Mouse (Mus musculus): ENCODE measurements at regions not wholly inside any gene's neighbourhood (a gene's known extent, or its start where the extent isn't known, plus 50 kb on each side); places are given as distances from the start of the nearest gene placed in this dataset.

DNA sequence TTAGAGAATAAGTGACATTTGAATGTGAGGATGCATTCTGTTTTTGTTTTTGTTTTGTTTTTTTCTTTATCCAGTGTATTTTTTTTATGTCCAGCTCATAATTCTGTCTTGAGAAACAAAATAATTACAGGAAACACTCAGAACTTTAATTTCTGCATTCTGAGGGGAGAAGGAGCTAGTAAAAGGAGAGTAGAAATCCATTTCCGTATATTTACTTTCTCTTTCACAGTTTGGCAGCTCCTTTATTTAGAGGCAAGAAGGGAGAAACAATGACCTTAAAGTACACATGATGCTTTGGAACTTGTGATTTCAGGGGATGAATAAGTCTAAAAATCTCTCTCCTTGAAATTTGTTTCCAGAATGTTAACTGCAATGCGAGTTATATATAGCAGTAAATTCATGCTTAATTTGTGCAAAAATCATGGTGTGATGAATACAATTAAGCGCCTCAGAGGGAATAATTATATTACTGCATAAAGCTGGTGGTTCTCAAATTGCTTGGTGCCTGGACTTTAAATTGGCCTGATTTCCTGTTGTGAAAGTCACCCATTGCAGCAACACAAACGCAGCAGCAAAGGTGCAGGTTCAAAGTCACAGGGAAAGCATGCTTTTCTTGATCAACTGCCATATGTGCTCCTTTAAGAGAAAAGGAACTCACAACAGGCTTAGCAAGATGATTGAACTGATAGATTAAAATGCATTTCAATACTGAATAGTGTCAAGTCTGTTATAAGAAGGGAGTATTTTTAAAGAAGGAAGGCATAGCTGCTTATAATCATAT, 733.9 kb downstream of the Dach1 start:
- ATAC-seq (ENCODE audit: low FRiP score, low TSS enrichment): no peak
- WGBS: 80% methylated on average over 4 of the region's 4 CpGs
- Histone ChIP-seq H3K36me3 (ENCODE audit: control insufficient read depth, insufficient read depth, low read length) (no peaks in the 10 kb centered on the region), H3K9me3 (ENCODE audit: control insufficient read depth, low read length) (no peaks in the 10 kb centered on the region), H3K4me1 (replicated peaks; ENCODE audit: control insufficient read depth, insufficient read depth) (no peaks in the 10 kb centered on the region), H3K4me3 (ENCODE audit: low read depth, low read length) (no peak overlapping the region), H3K27me3 (ENCODE audit: control insufficient read depth, insufficient read depth, low read length) (no peaks in the 10 kb centered on the region), H3K27ac (replicated peaks) (no peak overlapping the region), H3K9ac (ENCODE audit: low read length) (no peak overlapping the region), H3K4me2 (replicated peaks; ENCODE audit: low read depth) (no peak overlapping the region)
- TF ChIP-seq CTCF (IDR thresholded peaks at IDR 0.05; ENCODE audit: low read depth) (no peak), EP300 (optimal IDR thresholded peaks at IDR 0.05) (no peak)
- no peak for DNase-seq (ENCODE audit: low spot score)

DNA sequence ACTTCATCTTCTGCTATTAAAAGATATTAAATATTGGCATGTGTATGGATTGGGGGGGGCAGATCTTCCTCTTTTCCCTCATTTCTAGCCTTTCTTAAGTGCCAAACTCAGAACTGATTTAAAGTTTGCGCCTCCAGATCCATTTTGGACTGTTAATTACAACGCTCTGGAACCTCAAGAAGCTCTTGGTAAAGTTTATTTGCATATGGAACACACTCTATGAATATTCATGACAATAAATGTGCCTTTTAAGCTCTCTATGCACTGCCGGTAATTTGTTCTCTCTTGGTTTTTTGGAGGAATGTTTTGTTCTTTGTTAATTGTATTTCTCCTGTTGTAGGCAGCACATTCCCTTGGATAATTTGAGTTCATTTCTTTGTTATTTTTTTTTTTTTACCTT, 738.3 kb downstream of the Dach1 start:
- H3K36me3 ChIP-seq (ENCODE audit: control insufficient read depth, insufficient read depth, low read length): no peaks in the 10 kb centered on the region
- 88% methylated on average over 3 of the region's 3 CpGs for WGBS
- H3K27ac ChIP-seq (replicated peaks): no peak overlapping the region
- H3K27me3 ChIP-seq (ENCODE audit: control insufficient read depth, insufficient read depth, low read length): no peaks in the 10 kb centered on the region
- TF ChIP-seq EP300 (optimal IDR thresholded peaks at IDR 0.05) (no peak), CTCF (IDR thresholded peaks at IDR 0.05; ENCODE audit: low read depth) (no peak)
- no peak overlapping the region for H3K4me3 ChIP-seq (ENCODE audit: low read depth, low read length)
- DNase-seq (ENCODE audit: low spot score) (no peak), ATAC-seq (ENCODE audit: low FRiP score, low TSS enrichment) (no peak)
- no peak overlapping the region for H3K4me2 ChIP-seq (replicated peaks; ENCODE audit: low read depth)
- no peak overlapping the region for H3K9ac ChIP-seq (ENCODE audit: low read length)
- H3K4me1 ChIP-seq (replicated peaks; ENCODE audit: control insufficient read depth, insufficient read depth): no peaks in the 10 kb centered on the region
- H3K9me3 ChIP-seq (ENCODE audit: control insufficient read depth, low read length): no peaks in the 10 kb centered on the region

DNA sequence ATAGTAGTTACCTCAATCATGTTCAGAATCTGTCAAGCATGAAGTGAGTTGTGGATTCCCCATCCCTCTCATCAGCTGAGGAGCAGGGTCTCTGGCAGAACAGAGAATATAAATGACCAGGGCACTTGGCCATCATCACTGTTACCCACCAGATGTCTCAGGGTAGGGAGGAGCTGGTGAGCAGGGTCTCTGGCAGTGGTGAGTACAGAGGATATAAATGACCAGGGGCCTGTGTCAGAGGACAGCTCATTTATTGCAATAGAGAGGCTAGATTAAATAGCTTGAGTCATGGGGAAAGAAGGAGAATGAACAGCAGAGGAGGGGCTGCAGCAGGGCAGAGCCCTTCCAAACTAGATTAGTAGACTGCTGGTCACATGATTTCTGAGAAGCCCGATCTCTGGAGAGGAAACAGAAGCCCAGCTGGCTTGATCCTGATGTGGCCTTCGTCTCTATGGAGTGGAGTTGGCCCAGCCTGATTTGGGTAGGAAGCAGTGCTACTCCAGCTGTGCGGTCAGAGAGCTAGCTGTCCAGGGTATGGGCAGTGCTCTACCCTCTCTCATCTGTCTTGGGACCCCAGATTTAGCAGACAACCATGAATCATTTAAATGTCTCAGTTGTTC, 766.3 kb downstream of the Dach1 start:
- WGBS: 46% methylated on average over 3 of the region's 3 CpGs
- Histone ChIP-seq H3K4me2 (replicated peaks; ENCODE audit: low read depth) (no peak overlapping the region), H3K4me1 (replicated peaks; ENCODE audit: control insufficient read depth, insufficient read depth) (no peaks in the 10 kb centered on the region), H3K9ac (ENCODE audit: low read length) (no peak overlapping the region), H3K9me3 (ENCODE audit: control insufficient read depth, low read length) (no peaks in the 10 kb centered on the region), H3K27ac (replicated peaks) (no peak overlapping the region), H3K27me3 (ENCODE audit: control insufficient read depth, insufficient read depth, low read length) (no peaks in the 10 kb centered on the region), H3K4me3 (ENCODE audit: low read depth, low read length) (no peak overlapping the region), H3K36me3 (ENCODE audit: control insufficient read depth, insufficient read depth, low read length) (no peaks in the 10 kb centered on the region)
- TF ChIP-seq EP300 (optimal IDR thresholded peaks at IDR 0.05) (no peak), CTCF (IDR thresholded peaks at IDR 0.05; ENCODE audit: low read depth) (no peak)
- 0 out of 2 replicates have a peak, but pooled peaks have one; percentile 15 for ATAC-seq (ENCODE audit: low FRiP score, low TSS enrichment)
- no peak for DNase-seq (ENCODE audit: low spot score)

DNA sequence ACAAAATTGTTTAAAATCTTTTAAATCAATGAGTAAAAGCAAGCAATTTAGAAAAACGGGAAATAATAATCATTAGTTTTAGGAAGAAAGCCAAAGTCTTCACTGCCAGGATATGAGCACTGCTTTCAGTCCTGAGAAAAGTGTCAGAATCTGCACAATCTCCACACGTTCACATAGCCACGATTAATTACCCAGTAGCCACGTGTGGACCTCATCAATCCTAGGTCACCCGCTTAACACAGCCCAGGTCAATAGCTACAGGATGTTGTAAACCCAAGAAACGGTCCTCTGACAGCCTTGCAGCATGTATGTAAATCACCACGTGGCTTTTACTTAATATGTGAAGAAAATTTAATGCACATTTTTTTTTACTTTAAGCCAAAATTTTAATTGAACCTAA, 773.2 kb downstream of the Dach1 start:
- Histone ChIP-seq H3K27ac (replicated peaks) (no peak overlapping the region), H3K4me3 (ENCODE audit: low read depth, low read length) (no peak overlapping the region), H3K4me2 (replicated peaks; ENCODE audit: low read depth) (no peak overlapping the region), H3K27me3 (ENCODE audit: control insufficient read depth, insufficient read depth, low read length) (no peaks in the 10 kb centered on the region), H3K4me1 (replicated peaks; ENCODE audit: control insufficient read depth, insufficient read depth) (no peaks in the 10 kb centered on the region), H3K9ac (ENCODE audit: low read length) (no peak overlapping the region), H3K9me3 (ENCODE audit: control insufficient read depth, low read length) (no peaks in the 10 kb centered on the region), H3K36me3 (ENCODE audit: control insufficient read depth, insufficient read depth, low read length) (no peaks in the 10 kb centered on the region)
- DNase-seq (ENCODE audit: low spot score) (no peak), ATAC-seq (ENCODE audit: low FRiP score, low TSS enrichment) (no peak)
- TF ChIP-seq CTCF (IDR thresholded peaks at IDR 0.05; ENCODE audit: low read depth): no peak
- no peak for TF ChIP-seq EP300 (optimal IDR thresholded peaks at IDR 0.05)
- 39% methylated on average over 7 of the region's 7 CpGs for WGBS

DNA sequence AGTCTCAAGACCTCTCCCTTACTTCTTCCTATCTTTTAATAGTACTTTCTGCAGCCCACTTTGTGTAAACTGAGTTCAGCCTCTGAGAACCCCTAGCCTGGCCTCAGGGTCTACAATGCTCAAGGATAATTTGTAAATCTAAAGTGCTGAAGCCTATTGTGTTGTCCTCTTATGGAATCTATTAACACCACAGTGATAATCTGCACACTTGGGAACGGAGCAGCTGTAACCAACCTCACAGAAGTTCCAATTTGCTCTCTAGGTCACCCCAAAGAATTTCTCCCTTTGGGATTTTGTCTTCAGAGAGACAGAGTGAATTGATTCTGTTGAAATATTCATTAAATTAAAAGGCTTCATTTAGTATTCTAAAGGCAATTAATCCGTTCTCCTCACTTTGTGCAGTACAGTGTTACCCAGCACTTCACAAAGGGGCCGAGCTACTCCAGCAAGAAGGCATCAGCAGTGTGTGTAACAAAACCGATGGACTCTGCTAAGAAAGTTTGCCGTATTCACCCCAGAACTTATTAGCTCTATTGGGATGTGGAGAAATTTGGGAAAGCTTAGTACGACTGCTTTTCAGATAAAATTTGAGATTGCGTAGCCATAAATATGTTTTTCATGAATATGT, 773.7 kb downstream of the Dach1 start:
- no peaks in the 10 kb centered on the region for H3K4me1 ChIP-seq (replicated peaks; ENCODE audit: control insufficient read depth, insufficient read depth)
- DNase-seq (ENCODE audit: low spot score): no peak
- no peak overlapping the region for H3K27ac ChIP-seq (replicated peaks)
- WGBS: 80% methylated on average over 7 of the region's 7 CpGs
- H3K9ac ChIP-seq (ENCODE audit: low read length): no peak overlapping the region
- H3K4me2 ChIP-seq (replicated peaks; ENCODE audit: low read depth): no peak overlapping the region
- H3K4me3 ChIP-seq (ENCODE audit: low read depth, low read length): no peak overlapping the region
- H3K36me3 ChIP-seq (ENCODE audit: control insufficient read depth, insufficient read depth, low read length): no peaks in the 10 kb centered on the region
- H3K9me3 ChIP-seq (ENCODE audit: control insufficient read depth, low read length): no peaks in the 10 kb centered on the region
- no peak for ATAC-seq (ENCODE audit: low FRiP score, low TSS enrichment)
- TF ChIP-seq CTCF (IDR thresholded peaks at IDR 0.05; ENCODE audit: low read depth): no peak
- no peak for TF ChIP-seq EP300 (optimal IDR thresholded peaks at IDR 0.05)
- H3K27me3 ChIP-seq (ENCODE audit: control insufficient read depth, insufficient read depth, low read length): no peaks in the 10 kb centered on the region

DNA sequence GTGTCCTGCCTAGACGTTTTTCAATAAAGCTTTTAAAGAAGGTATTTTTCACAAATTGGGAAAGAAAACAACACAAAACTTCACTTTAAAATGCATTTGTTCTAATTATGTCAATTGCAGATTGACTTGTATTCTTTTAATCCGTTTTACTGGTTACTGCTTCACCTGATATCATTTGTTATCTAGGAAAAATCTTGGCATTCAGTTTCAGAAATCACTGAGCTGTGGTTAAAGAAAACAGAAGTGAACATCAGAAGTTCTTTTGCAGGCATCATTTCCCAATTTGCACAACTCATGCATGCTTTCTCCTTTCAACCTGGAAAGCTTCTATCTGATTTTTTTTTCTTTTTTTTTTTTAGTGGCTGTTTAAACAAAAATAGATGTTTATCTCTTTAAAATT, 780.6 kb downstream of the Dach1 start:
- Histone ChIP-seq H3K27ac (replicated peaks) (no peak overlapping the region), H3K4me1 (replicated peaks; ENCODE audit: control insufficient read depth, insufficient read depth) (no peaks in the 10 kb centered on the region), H3K9me3 (ENCODE audit: control insufficient read depth, low read length) (no peaks in the 10 kb centered on the region), H3K27me3 (ENCODE audit: control insufficient read depth, insufficient read depth, low read length) (no peaks in the 10 kb centered on the region), H3K4me3 (ENCODE audit: low read depth, low read length) (no peak overlapping the region), H3K9ac (ENCODE audit: low read length) (no peak overlapping the region), H3K4me2 (replicated peaks; ENCODE audit: low read depth) (no peak overlapping the region), H3K36me3 (ENCODE audit: control insufficient read depth, insufficient read depth, low read length) (no peaks in the 10 kb centered on the region)
- ATAC-seq (ENCODE audit: low FRiP score, low TSS enrichment): no peak
- WGBS: 48% methylated on average over 2 of the region's 2 CpGs
- TF ChIP-seq CTCF (IDR thresholded peaks at IDR 0.05; ENCODE audit: low read depth) (no peak), EP300 (optimal IDR thresholded peaks at IDR 0.05) (no peak)
- no peak for DNase-seq (ENCODE audit: low spot score)
